Mouse (Mus musculus) erythroid progenitor cell, adult 5-6 weeks (primary cell): ENCODE results near the gene Fermt1. TPM values are rescaled to one million over a fixed set of nuclear protein-coding genes. Genes with fewer than 3 reads are reported as not detected.

Experiments
- ATAC-seq: replicated peaks from 2 replicates; pipeline ENCODE4 v1.8.0; 2016; ENCODE audit warnings: moderate number of reproducible peaks, mild to moderate bottlenecking, moderate TSS enrichment, inconsistent platforms; ENCODE audit not compliant: poor library complexity, low FRiP score, severe bottlenecking
- total RNA-seq, 2 experiments: library from RNA; stranded (forward) in 1 of 2; stranded (reverse) in 1 of 2; fragments of 150-400 nt in 1 of 2; fragments of 186-747, 209-891 nt in 1 of 2; gene quantifications; 2 replicates each; pipeline versions ENCODE4 v1.2.3 to v1.2.4; 2015 to 2017; ENCODE audit warnings: low replicate concordance in 2 of 2

The Fermt1 gene
- total RNA-seq, 2 experiments from 2014 or later, result not detected

GRCm38 (mm10) chr2:132923290-132924085 is 22.2 kb downstream of the Fermt1 start:
- ATAC-seq, result no peak

GRCm38 (mm10) chr2:132922076-132922873 is 23.4 kb downstream of the Fermt1 start:
- ATAC-seq, result no peak

- ATAC-seq, result no peak
Observed at GRCm38 (mm10) chr2:132914785-132915184, 30.9 kb downstream of the Fermt1 start.

- ATAC-seq, result no peak
Observed at GRCm38 (mm10) chr2:132906763-132907162, 38.9 kb downstream of the Fermt1 start.

GRCm38 (mm10) chr2:132904961-132905360 is 40.7 kb downstream of the Fermt1 start:
- no peak for ATAC-seq

- peak; percentile 66; the same call in 1 of the 2 replicates for ATAC-seq
Observed at GRCm38 (mm10) chr2:132903498-132903897, 42.2 kb downstream of the Fermt1 start.

DNA sequence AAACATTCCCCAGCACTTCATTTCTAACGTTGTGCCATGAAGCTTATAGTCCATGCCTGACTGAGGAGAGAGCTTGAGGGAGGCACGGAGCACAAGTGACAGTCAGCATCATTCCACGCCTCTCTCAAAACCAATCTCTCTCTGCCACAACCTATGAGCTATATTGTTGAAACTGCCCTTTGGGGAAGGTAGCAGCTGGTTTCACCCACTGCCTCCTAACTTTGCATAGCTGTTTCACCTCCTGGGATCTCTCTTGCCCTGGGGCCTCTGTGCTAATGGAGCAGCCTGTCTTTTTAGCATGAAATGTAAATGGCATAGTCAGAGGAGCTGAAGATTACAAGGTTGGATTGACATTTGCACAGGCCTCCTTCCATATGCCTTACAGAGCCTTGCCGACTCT is 43.6 kb downstream of the Fermt1 start:
- ATAC-seq, result no peak

DNA sequence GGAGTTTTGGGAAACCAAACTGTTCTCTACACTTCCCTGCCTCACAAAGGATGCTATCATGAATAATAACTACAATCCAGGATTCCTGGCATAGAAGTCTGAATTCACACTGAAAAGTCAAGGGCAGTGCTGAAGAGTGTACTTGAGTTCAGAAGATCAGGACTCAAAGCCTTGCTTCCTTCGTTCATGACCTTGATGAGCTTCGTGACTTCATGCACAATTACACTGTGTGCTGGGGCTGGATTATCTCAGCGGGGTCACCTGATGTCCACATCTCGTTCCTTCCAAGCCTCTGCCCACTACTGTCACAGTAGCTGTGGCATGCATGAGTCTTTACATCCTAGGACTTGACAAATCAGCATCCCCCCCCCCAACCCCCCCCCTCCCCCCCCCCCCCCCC is 44.1 kb downstream of the Fermt1 start:
- no peak for ATAC-seq

GRCm38 (mm10) chr2:132900596-132900995 is 45.1 kb downstream of the Fermt1 start:
- ATAC-seq, result no peak

DNA sequence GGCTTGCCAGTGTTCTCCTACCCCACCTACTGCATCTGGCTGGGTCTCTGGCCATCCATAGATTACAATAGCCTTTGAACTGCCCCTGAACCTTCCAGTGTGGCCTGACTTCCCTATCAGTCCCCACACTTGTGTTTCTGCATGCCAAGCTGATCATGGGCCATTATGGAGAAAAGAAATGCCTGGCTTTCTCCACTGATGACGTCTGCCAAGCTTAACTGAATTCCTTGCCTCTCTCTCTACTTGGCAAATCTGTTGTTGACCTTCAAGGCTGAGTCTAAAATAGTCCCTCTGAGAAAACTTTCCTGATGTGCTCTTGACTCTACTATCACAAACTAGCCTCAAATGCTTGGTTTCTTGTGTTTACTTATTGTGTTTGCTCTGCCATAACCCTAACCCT is 47.5 kb downstream of the Fermt1 start:
- ATAC-seq, result no peak

GRCm38 (mm10) chr2:132893826-132894225 is 51.9 kb downstream of the Fermt1 start:
- ATAC-seq, result no peak

- ATAC-seq, result no peak
Observed at GRCm38 (mm10) chr2:132885312-132885711, 60.4 kb downstream of the Fermt1 start.

GRCm38 (mm10) chr2:132884303-132884967 is 61.3 kb downstream of the Fermt1 start:
- ATAC-seq, result no peak

- ATAC-seq, result no peak
Observed at GRCm38 (mm10) chr2:132880844-132881645, 64.7 kb downstream of the Fermt1 start, which contains the start of gene Lrrn4. TSS of gene Lrrn4 (minus strand) at chr2:132880891.

DNA sequence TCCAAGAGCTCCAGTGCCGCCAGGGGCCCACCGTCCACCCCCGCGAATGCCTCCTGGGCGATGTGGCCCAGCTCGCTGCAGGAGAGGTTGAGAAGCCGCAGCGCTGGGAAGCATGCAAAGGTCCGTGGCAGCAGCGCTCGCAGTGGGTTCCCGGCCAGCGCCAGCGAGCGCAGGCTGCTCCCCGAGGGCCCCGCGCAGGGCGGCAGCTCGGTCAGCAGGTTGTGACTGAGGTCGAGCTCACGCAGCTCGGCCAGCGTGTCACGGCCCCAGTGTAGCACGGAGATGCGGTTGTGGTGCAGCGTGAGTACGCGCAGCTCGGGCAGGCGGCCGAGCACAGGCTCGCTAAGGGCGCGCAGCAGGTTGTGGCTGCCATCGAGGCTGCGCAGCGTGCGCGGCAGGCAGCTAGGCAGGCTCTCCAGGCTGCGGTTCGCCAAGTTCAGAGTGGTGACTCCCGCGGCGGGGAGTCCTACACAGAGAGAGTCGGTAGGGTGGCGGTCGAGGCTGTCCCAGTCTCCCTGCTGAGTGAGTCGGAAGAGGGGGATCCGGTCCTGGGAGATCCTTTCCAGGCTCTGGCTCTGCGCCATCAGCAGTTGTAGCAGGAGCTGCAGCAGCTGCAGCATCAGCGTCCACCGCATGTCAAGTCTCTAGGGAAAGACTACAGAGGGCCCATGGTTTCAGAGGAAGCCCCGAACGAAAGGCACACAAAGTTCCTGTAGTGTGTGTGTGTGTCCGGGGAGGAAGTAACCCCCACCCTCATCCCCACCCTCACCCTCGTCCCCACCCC is 66.3 kb downstream of the Fermt1 start:
- no peak for ATAC-seq

DNA sequence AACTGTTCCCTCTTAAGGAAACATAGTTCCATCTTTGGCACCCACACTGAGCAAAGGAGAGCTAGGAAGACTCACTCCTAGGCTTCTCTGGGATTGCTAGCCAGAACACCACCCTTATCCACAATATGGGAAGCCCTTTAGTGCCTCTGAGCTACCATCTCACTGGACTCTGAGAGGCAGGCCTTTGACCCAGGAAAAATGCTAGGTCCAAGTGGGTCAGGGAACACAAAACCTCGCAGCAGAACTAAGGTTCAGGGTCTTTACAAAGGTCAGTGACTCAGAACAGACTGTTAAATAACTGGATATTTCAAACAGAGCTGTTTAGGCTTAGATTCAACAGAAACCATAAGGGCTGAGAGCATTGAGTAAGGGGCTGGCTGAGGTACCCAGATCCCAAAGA is 68.7 kb downstream of the Fermt1 start:
- no peak for ATAC-seq

DNA sequence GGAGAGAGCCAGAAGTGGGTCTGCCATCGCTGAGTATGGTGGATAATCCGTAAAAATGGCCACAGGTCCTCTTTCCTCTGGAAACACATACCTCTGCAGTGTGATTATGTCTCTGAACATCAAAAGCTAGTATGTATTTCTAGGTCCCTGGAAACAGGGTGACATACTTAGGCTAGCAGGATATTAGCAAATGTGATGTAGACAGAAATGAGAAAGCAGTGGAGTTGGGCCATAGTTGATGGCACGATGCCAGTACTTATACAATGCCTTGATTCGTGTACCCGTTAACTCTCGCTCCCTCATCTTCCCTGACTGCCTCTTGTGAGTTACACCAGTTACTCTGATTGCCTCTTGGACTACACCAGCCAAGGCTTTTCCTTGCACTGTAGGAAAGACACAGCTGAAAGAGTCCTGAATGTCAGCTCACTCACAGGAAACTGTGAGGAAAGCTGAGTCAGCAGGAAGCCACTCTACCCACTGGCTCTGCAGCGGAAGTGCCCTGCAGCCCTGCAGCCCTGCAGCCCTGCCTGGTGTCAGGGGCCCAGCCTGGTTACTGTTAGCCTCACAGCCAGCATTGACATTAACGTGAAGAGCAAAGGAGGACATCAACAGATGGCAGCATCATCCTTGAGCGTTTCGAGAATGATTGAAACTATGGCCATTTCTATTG is 71.9 kb downstream of the Fermt1 start:
- no peak for ATAC-seq

GRCm38 (mm10) chr2:132871663-132872062 is 74.0 kb downstream of the Fermt1 start:
- ATAC-seq, result no peak
